ENCODE assay signal across 7 mouse cellular contexts in the genomic region with DNA sequence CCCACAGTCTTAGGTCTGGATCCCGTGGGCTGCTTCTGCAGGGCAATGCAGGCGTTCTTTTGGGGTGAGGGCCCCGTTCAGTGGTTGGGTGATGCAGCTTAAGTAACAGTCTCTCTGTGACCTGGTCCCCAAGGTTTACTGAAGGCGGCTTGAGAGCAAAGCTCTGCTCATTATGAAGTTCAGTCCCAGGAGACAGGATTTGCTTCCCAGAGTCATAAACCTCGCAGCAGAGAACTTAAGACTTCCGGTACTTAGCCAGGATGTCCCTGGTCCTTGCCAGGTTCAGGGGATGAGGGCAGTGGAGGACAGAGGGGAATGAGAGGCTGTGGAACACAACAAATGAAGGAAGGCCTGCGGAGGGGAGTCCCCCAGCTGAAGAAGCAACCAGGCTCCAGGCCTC. TPM values are rescaled to one million over a fixed set of nuclear protein-coding genes. Genes with fewer than 3 reads are reported as not detected.
DNase-seq lines count a peak whose midpoint lies in the region; ATAC-seq and TF ChIP-seq lines count a peak whose summit lies in the region.

No protein-coding gene starts in this region.

- no peak overlapping the region for H3K27ac ChIP-seq in ES-E14 (ENCODE audit: insufficient read depth, low read depth, low read length, poor library complexity, severe bottlenecking)
- no peak overlapping the region for H3K27ac ChIP-seq in embryonic facial prominence, embryonic 14.5 days (replicated peaks; ENCODE audit: low read depth, low read length)
- H3K27ac ChIP-seq in hindbrain, embryonic 16.5 days (ENCODE audit: low read depth, low read length) = no peak overlapping the region
- H3K27ac ChIP-seq in liver, embryonic 16.5 days (ENCODE audit: low read length) = no peak overlapping the region

- peak overlapping the region; percentile 58 to 59 for H3K4me3 ChIP-seq in ES-E14 (ENCODE audit: insufficient read depth in 1 of 2, low read depth in 1 of 2, low read length in 2 of 2, poor library complexity in 1 of 2, severe bottlenecking in 1 of 2)
- peak overlapping the region; percentile 41 for H3K4me3 ChIP-seq in embryonic facial prominence, embryonic 14.5 days (ENCODE audit: low read depth, low read length)
- peak overlapping the region; percentile 36 for H3K4me3 ChIP-seq in hindbrain, embryonic 16.5 days (ENCODE audit: low read length)
- no peak overlapping the region; the same call in 1 of the 2 replicates for H3K4me3 ChIP-seq in liver, embryonic 16.5 days (ENCODE audit: low read depth, low read length)

- peak overlapping the region; percentile 82 for H3K4me2 ChIP-seq in embryonic facial prominence, embryonic 14.5 days (ENCODE audit: low read depth, low read length)
- H3K4me2 ChIP-seq in hindbrain, embryonic 16.5 days (ENCODE audit: low read length) = peak overlapping the region; percentile 61
- H3K4me2 ChIP-seq in liver, embryonic 16.5 days (ENCODE audit: low read depth, low read length) = peak overlapping the region; percentile 47

- in situ Hi-C loops in ES-E14 (cut with MboI; ENCODE audit: low sequenced_read_pairs in 2 of 2, unreplicated experiment in 2 of 2) = no loop called here

- WGBS in embryonic facial prominence, embryonic 14.5 days = 17% methylated on average over 7 of the region's 7 CpGs
- WGBS in hindbrain, embryonic 16.5 days = 31% methylated on average over 7 of the region's 7 CpGs
- 14% methylated on average over 7 of the region's 7 CpGs for WGBS in liver, embryonic 16.5 days (ENCODE audit: insufficient replicate concordance)

- H3K36me3 ChIP-seq in ES-E14 (ENCODE audit: control insufficient read depth, insufficient read depth, low read length, poor library complexity, severe bottlenecking) = no peaks in the 10 kb centered on the region
- H3K36me3 ChIP-seq in embryonic facial prominence, embryonic 14.5 days (ENCODE audit: control insufficient read depth, insufficient read depth, low read length) = no peaks in the 10 kb centered on the region
- H3K36me3 ChIP-seq in hindbrain, embryonic 16.5 days (ENCODE audit: control insufficient read depth, insufficient read depth, low read length) = no peaks in the 10 kb centered on the region
- H3K36me3 ChIP-seq in liver, embryonic 16.5 days (ENCODE audit: control insufficient read depth, insufficient read depth) = no peaks in the 10 kb centered on the region

- H3K27me3 ChIP-seq in embryonic facial prominence, embryonic 14.5 days (replicated peaks; ENCODE audit: control insufficient read depth, insufficient read depth, low read length) = peaks cover 14% of the 10 kb centered on the region
- peaks cover 10% of the 10 kb centered on the region for H3K27me3 ChIP-seq in hindbrain, embryonic 16.5 days (replicated peaks; ENCODE audit: control insufficient read depth, insufficient read depth, low read length)
- H3K27me3 ChIP-seq in liver, embryonic 16.5 days (ENCODE audit: control insufficient read depth, insufficient read depth, low read depth, low read length) = peaks cover 24% of the 10 kb centered on the region

- no peak for ATAC-seq in embryonic facial prominence, embryonic 14.5 days (ENCODE audit: low read depth)
- ATAC-seq in hindbrain, embryonic 16.5 days = no peak
- no peak for ATAC-seq in liver, embryonic 16.5 days (ENCODE audit: low read depth)

- H3K9me3 ChIP-seq in ES-E14 (ENCODE audit: control insufficient read depth, insufficient read depth, low read depth, low read length) = no peaks in the 10 kb centered on the region
- H3K9me3 ChIP-seq in embryonic facial prominence, embryonic 14.5 days (ENCODE audit: control insufficient read depth, low read length) = no peaks in the 10 kb centered on the region
- H3K9me3 ChIP-seq in hindbrain, embryonic 16.5 days (ENCODE audit: control insufficient read depth, low read length) = no peaks in the 10 kb centered on the region
- no peaks in the 10 kb centered on the region for H3K9me3 ChIP-seq in liver, embryonic 16.5 days (replicated peaks; ENCODE audit: control insufficient read depth, low read length)

- H3K9ac ChIP-seq in ES-E14 (ENCODE audit: insufficient read depth, low read depth, low read length, poor library complexity, severe bottlenecking) = no peak overlapping the region
- H3K9ac ChIP-seq in embryonic facial prominence, embryonic 14.5 days (ENCODE audit: low read depth, low read length) = peak overlapping the region; percentile 62; the same call in 1 of the 2 replicates
- H3K9ac ChIP-seq in hindbrain, embryonic 16.5 days (ENCODE audit: low read depth, low read length) = no peak overlapping the region
- H3K9ac ChIP-seq in liver, embryonic 16.5 days (ENCODE audit: low read depth, low read length) = no peak overlapping the region

- H3K4me1 ChIP-seq in ES-E14 (ENCODE audit: control insufficient read depth in 2 of 2, insufficient read depth in 2 of 2, low read length in 2 of 2, poor library complexity in 1 of 2) = peaks cover 0 to 9% of the 10 kb centered on the region in 2 experiments; a peak in 1 of 4 replicates
- peaks cover 8% of the 10 kb centered on the region for H3K4me1 ChIP-seq in embryonic facial prominence, embryonic 14.5 days (ENCODE audit: control insufficient read depth, insufficient read depth, low read length)
- peaks cover 3% of the 10 kb centered on the region; the same call in 1 of the 2 replicates for H3K4me1 ChIP-seq in hindbrain, embryonic 16.5 days (ENCODE audit: control insufficient read depth, insufficient read depth, low read depth, low read length)
- H3K4me1 ChIP-seq in liver, embryonic 16.5 days (ENCODE audit: control insufficient read depth, low read depth, low read length) = no peaks in the 10 kb centered on the region

- no peak for DNase-seq in ES-E14 (ENCODE audit: low read depth, low spot score)
- DNase-seq in embryonic facial prominence, embryonic 14.5 days (ENCODE audit: low spot score) = peak; percentile 49
- no peak for DNase-seq in ovary, postnatal 14 days (ENCODE audit: low spot score)
- DNase-seq in spleen, adult 18-20 months = no peak
- no peak for DNase-seq in adrenal gland, postnatal 10 days

TF ChIP-seq in ES-E14, 5 proteins besides CTCF, POLR2A, EP300 and RAD21:
- no peak for TF ChIP-seq MAFK (IDR thresholded peaks at IDR 0.05; ENCODE audit: insufficient read depth, low read depth, low read length)
- TF ChIP-seq ZC3H11A (IDR thresholded peaks at IDR 0.05; ENCODE audit: borderline replicate concordance, low read depth, low read length) = no peak
- TF ChIP-seq CHD2 (IDR thresholded peaks at IDR 0.05; ENCODE audit: low read depth, low read length) = no peak
- TF ChIP-seq HCFC1 (IDR thresholded peaks at IDR 0.05; ENCODE audit: borderline replicate concordance, insufficient read depth, low read length) = no peak
- no peak for TF ChIP-seq ZNF384 (IDR thresholded peaks at IDR 0.05; ENCODE audit: low read depth, low read length)
TF ChIP-seq in ES-E14: peak in this region for 0.

RNA-seq across cellular contexts. Expression of gene Loxl4, which starts 0.5 kb away (rescaled TPM):
- 3.8 and 4.5 TPM in 2 replicates for total RNA-seq in ES-E14 (2012; rRNA removed)
- 3.1 and 4.1 TPM in 2 replicates for polyA plus RNA-seq in embryonic facial prominence, embryonic 14.5 days (2014; fragmentation: Nextera tagmentation; extraction: Ambion mirVana)
- 0.15 and 0.34 TPM in 2 replicates for polyA plus RNA-seq in hindbrain, embryonic 16.5 days (2015; fragmentation: Nextera tagmentation; extraction: Ambion mirVana)
- polyA plus RNA-seq in liver, embryonic 16.5 days (2015; fragmentation: Nextera tagmentation; extraction: Ambion mirVana) = 0.07 and 0.09 TPM in 2 replicates
- total RNA-seq in adrenal gland, postnatal 10 days (2021) = 1 to 10 TPM; 1.8 to 2.7 TPM
